Mouse (Mus musculus): ENCODE measurements around the gene Ldlrap1. TPM values are rescaled to one million over a fixed set of nuclear protein-coding genes. Genes with fewer than 3 reads are reported as not detected.
A peak's percentile ranks its signal among the peaks of the same experiment; 100 is the strongest.

Ldlrap1 gene
- total and polyA plus RNA-seq, 3 experiments, result 1.4 to 3.7 (median 2.2) TPM

DNA sequence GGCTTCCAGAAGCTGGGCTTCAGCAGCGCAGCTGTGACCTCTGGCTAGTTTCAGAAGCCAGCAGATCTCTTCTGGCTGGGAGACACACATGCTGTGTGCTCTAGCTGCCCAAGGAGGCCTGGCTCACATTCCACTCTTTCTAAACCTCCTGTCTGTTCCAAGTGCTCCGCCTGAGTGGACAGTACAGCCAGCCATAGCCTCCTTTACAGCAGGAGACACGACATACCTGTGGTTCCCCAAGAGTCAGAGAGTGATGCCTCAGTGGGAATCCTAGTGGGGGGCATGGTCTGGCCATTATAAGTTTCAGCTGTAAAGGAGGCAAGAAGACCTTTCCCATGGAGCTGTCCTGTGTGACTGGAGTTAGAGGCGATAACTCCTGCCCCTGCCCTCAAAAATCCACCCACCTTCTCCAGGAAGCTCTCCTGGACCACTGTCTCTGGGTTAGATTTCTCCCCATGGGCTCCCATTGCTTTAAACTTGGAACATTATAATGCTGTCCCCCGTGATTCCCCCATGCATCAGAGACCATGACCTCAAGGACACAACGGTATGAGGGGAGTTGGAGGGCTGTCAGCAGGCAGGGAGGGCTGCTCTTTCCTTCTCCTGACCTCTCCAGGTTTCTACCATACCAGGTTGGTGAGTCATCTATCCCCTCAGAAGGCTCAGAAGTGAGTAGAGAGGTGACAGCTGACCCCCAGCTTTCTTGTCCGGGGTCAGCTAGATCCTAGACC lies 1.4 kb upstream of the Ldlrap1 start:
- Histone ChIP-seq H3K9me3 (replicated peaks; ENCODE audit: low read length) (no peaks in the 10 kb centered on the region), H3K27me3 (replicated peaks) (peaks cover 52% of the 10 kb centered on the region), H3K4me1 (ENCODE audit: control insufficient read depth in 1 of 2, insufficient read depth in 2 of 2) (peaks cover 9 to 36% of the 10 kb centered on the region in 2 experiments), H3K4me3 (replicated peaks in 1 of 3; ENCODE audit: low read depth in 2 of 3, low read length in 2 of 3, poor library complexity in 1 of 3) (no peak overlapping the region), H3K27ac (ENCODE audit: insufficient read depth, low read depth) (no peak overlapping the region), H3K36me3 (replicated peaks in 1 of 2; ENCODE audit: control insufficient read depth in 1 of 2, insufficient read depth in 1 of 2, low read length in 1 of 2) (no peaks in the 10 kb centered on the region), H3K9ac (ENCODE audit: insufficient read depth, low read depth) (no peak overlapping the region), H3K79me2 (replicated peaks; ENCODE audit: control insufficient read depth, extremely low read depth, insufficient read depth, poor library complexity, severe bottlenecking) (no peaks in the 10 kb centered on the region), H3K4me2 (ENCODE audit: insufficient read depth, low read depth, poor library complexity, severe bottlenecking) (no peak overlapping the region)
- no peak for DNase-seq (ENCODE audit: extremely low read depth)
- dilution Hi-C loops (cut with MboI; ENCODE audit: extremely low pct_ligation_motif_present, extremely low pct_unique_long_range_greater_than_20kb, low sequenced_read_pairs) (no loop called here), in situ Hi-C loops (cut with MboI; ENCODE audit: low pct_ligation_motif_present, low pct_unique_long_range_greater_than_20kb, low sequenced_read_pairs) (no loop called here)
- no peak for TF ChIP-seq EP300 (IDR thresholded peaks at IDR 0.05; ENCODE audit: low read length)
- no peak for TF ChIP-seq JUN (IDR thresholded peaks at IDR 0.05; ENCODE audit: insufficient read depth, low read depth, low read length)
- no peak for TF ChIP-seq GABPA (IDR thresholded peaks at IDR 0.05; ENCODE audit: insufficient replicate concordance, low read depth, low read length)
- TF ChIP-seq ZKSCAN1 (IDR thresholded peaks at IDR 0.05; ENCODE audit: borderline replicate concordance, low read depth, low read length), result no peak
- TF ChIP-seq IRF4 (IDR thresholded peaks at IDR 0.05; ENCODE audit: low read depth, low read length), result no peak
- no peak for TF ChIP-seq POLR2AphosphoS2 (IDR thresholded peaks at IDR 0.05; ENCODE audit: low read depth, low read length)
- no peak for TF ChIP-seq MXI1 (IDR thresholded peaks at IDR 0.05; ENCODE audit: low read depth, low read length)
- no peak for TF ChIP-seq ZNF384 (IDR thresholded peaks at IDR 0.05; ENCODE audit: low read depth, low read length)
- TF ChIP-seq BHLHE40 (IDR thresholded peaks at IDR 0.05; ENCODE audit: low read depth, low read length), result no peak
- TF ChIP-seq CTCF (conservative IDR thresholded peaks at IDR 0.05 in 1 of 2, IDR thresholded peaks at IDR 0.05 in 1 of 2; ENCODE audit: low read depth in 2 of 2, low read length in 2 of 2), result no peak
- no peak for TF ChIP-seq RCOR1 (conservative IDR thresholded peaks at IDR 0.05; ENCODE audit: low read depth, low read length)

GRCm38 (mm10) chr4:134768226-134768888 lies 533 bp upstream of the Ldlrap1 start:
- H3K4me1 ChIP-seq (ENCODE audit: control insufficient read depth in 1 of 2, insufficient read depth in 2 of 2), result peaks cover 10 to 37% of the 10 kb centered on the region in 2 experiments
- no peak for DNase-seq (ENCODE audit: extremely low read depth)
- H3K9ac ChIP-seq (ENCODE audit: insufficient read depth, low read depth), result peak overlapping the region; percentile 31; the same call in 1 of the 2 replicates
- no peaks in the 10 kb centered on the region for H3K79me2 ChIP-seq (replicated peaks; ENCODE audit: control insufficient read depth, extremely low read depth, insufficient read depth, poor library complexity, severe bottlenecking)
- dilution Hi-C loops (cut with MboI; ENCODE audit: extremely low pct_ligation_motif_present, extremely low pct_unique_long_range_greater_than_20kb, low sequenced_read_pairs) (no loop called here), in situ Hi-C loops (cut with MboI; ENCODE audit: low pct_ligation_motif_present, low pct_unique_long_range_greater_than_20kb, low sequenced_read_pairs) (no loop called here)
- H3K4me2 ChIP-seq (ENCODE audit: insufficient read depth, low read depth, poor library complexity, severe bottlenecking), result peak overlapping the region; percentile 85
- no peaks in the 10 kb centered on the region for H3K36me3 ChIP-seq (replicated peaks in 1 of 2; ENCODE audit: control insufficient read depth in 1 of 2, insufficient read depth in 1 of 2, low read length in 1 of 2)
- TF ChIP-seq USF1 (IDR thresholded peaks at IDR 0.05; ENCODE audit: low read depth, low read length) (no peak), ZMIZ1 (IDR thresholded peaks at IDR 0.05; ENCODE audit: low read depth, low read length) (no peak), SIN3A (IDR thresholded peaks at IDR 0.05; ENCODE audit: low read length) (no peak), RAD21 (IDR thresholded peaks at IDR 0.05; ENCODE audit: low read depth, low read length) (no peak), ZNF384 (IDR thresholded peaks at IDR 0.05; ENCODE audit: low read depth, low read length) (no peak), ZKSCAN1 (IDR thresholded peaks at IDR 0.05; ENCODE audit: borderline replicate concordance, low read depth, low read length) (no peak), CTCF (conservative IDR thresholded peaks at IDR 0.05 in 1 of 2, IDR thresholded peaks at IDR 0.05 in 1 of 2; ENCODE audit: low read depth in 2 of 2, low read length in 2 of 2) (no peak), GABPA (IDR thresholded peaks at IDR 0.05; ENCODE audit: insufficient replicate concordance, low read depth, low read length) (no peak), POLR2A (IDR thresholded peaks at IDR 0.05; ENCODE audit: low read depth, low read length) (no peak), IRF4 (IDR thresholded peaks at IDR 0.05; ENCODE audit: low read depth, low read length) (no peak)
- peaks cover 52% of the 10 kb centered on the region for H3K27me3 ChIP-seq (replicated peaks)
- H3K27ac ChIP-seq (ENCODE audit: insufficient read depth, low read depth), result no peak overlapping the region
- H3K4me3 ChIP-seq (replicated peaks in 1 of 3; ENCODE audit: low read depth in 2 of 3, low read length in 2 of 3, poor library complexity in 1 of 3), result peak overlapping the region; percentile 42 to 63 (median 60)
- H3K9me3 ChIP-seq (replicated peaks; ENCODE audit: low read length), result no peaks in the 10 kb centered on the region

All from CH12.LX (cell line).